Comparison of ENCODE assay signal across 13 mouse cellular contexts in the genomic region with DNA sequence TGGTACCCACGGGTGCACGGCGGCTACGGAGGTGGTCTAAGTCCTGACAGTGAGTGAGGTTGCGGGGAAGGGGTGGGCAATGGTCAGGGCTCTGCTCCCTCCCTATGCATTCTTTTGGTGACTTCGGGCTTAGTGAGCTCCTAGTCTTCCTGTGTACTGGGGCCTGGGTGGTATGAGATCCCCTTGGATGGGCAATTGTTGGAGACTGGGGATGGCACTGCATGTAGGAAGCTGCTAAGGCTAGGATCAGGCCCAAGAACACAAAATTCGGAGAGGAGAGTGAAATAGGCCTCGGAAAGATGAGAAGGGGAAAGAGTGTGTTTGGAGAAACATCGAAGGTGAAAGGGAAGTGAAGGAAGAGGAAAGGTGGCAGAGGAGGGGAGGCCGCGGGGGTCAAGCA. TPM values are rescaled to one million over a fixed set of nuclear protein-coding genes. Genes with fewer than 3 reads are reported as not detected.
DNase-seq lines count a peak whose midpoint lies in the region; ATAC-seq and TF ChIP-seq lines count a peak whose summit lies in the region.
"Had no signal": no experiment of that assay in that cellular context is flagged by ENCODE, and none has a peak within 500 bp of the region (broad histone marks: within the 10 kb centered on the region; RNA-seq: fewer than 3 reads in every experiment).

No protein-coding gene starts in this region.

- H3K36me3 ChIP-seq in hindbrain, embryonic 11.5 days (ENCODE audit: control insufficient read depth, insufficient read depth, low read length) = no peaks in the 10 kb centered on the region
- no peaks in the 10 kb centered on the region for H3K36me3 ChIP-seq in hindbrain, embryonic 16.5 days (ENCODE audit: control insufficient read depth, insufficient read depth, low read length)
- no peaks in the 10 kb centered on the region for H3K36me3 ChIP-seq in embryonic facial prominence, embryonic 10.5 days (replicated peaks)
- no peaks in the 10 kb centered on the region for H3K36me3 ChIP-seq in forebrain, postnatal 0 days (ENCODE audit: insufficient read depth)
- H3K36me3 ChIP-seq in midbrain, embryonic 15.5 days (replicated peaks) = no peaks in the 10 kb centered on the region

- 2% methylated on average over 11 of the region's 11 CpGs for WGBS in hindbrain, embryonic 11.5 days
- 2% methylated on average over 11 of the region's 11 CpGs for WGBS in hindbrain, embryonic 16.5 days
- WGBS in embryonic facial prominence, embryonic 10.5 days = 1% methylated on average over 11 of the region's 11 CpGs
- WGBS in forebrain, postnatal 0 days = 6% methylated on average over 11 of the region's 11 CpGs
- 2% methylated on average over 11 of the region's 11 CpGs for WGBS in midbrain, embryonic 15.5 days

- H3K9ac ChIP-seq in hindbrain, embryonic 11.5 days (ENCODE audit: low read depth, low read length) = no peak overlapping the region
- H3K9ac ChIP-seq in hindbrain, embryonic 16.5 days (ENCODE audit: low read depth, low read length) = no peak overlapping the region
- H3K9ac ChIP-seq in forebrain, postnatal 0 days = no peak overlapping the region
- no peak overlapping the region for H3K9ac ChIP-seq in midbrain, embryonic 15.5 days

- H3K27me3 ChIP-seq in hindbrain, embryonic 11.5 days (ENCODE audit: control insufficient read depth, insufficient read depth, low read length) = peaks cover 100% of the 10 kb centered on the region
- H3K27me3 ChIP-seq in hindbrain, embryonic 16.5 days (replicated peaks; ENCODE audit: control insufficient read depth, insufficient read depth, low read length) = peaks cover 96% of the 10 kb centered on the region
- peaks cover 100% of the 10 kb centered on the region for H3K27me3 ChIP-seq in embryonic facial prominence, embryonic 10.5 days (replicated peaks; ENCODE audit: low read depth, poor library complexity, severe bottlenecking)
- H3K27me3 ChIP-seq in forebrain, postnatal 0 days (ENCODE audit: insufficient read depth, low read length) = peaks cover 99% of the 10 kb centered on the region
- H3K27me3 ChIP-seq in midbrain, embryonic 15.5 days (replicated peaks) = peaks cover 100% of the 10 kb centered on the region

- intact Hi-C loops in left cerebral cortex, postnatal 25 days (cut with DNase I) = loop anchor here (10.0 kb wide), 1 partner anchor 1955 kb away; a partner anchor contains a TSS

- TF ChIP-seq CTCF in forebrain, postnatal 0 days (IDR thresholded peaks at IDR 0.05; ENCODE audit: low read depth) = no peak

- peak overlapping the region; percentile 49 for H3K4me3 ChIP-seq in hindbrain, embryonic 11.5 days (ENCODE audit: low read depth, low read length)
- H3K4me3 ChIP-seq in hindbrain, embryonic 16.5 days (ENCODE audit: low read length) = no peak overlapping the region
- H3K4me3 ChIP-seq in embryonic facial prominence, embryonic 10.5 days = peak overlapping the region; percentile 71
- H3K4me3 ChIP-seq in forebrain, postnatal 0 days (ENCODE audit: low read depth, low read length) = 0 out of 2 replicates have a peak overlapping the region, but pooled peaks have one; percentile 30
- peak overlapping the region; percentile 38 for H3K4me3 ChIP-seq in midbrain, embryonic 15.5 days
- H3K4me3 ChIP-seq: layer of hippocampus, adult 2 months had no signal

- no peak for DNase-seq in hindbrain, embryonic 11.5 days (ENCODE audit: low spot score)
- DNase-seq in embryonic facial prominence, embryonic 10.5 days (ENCODE audit: low spot score) = no peak
- no peak for DNase-seq in forebrain, postnatal 0 days
- DNase-seq in right cerebral cortex, postnatal 10 days (ENCODE audit: low spot score in 2 of 2) = no peak
- no peak for DNase-seq in adrenal gland, adult (ENCODE audit: inconsistent age in 2 of 2, low spot score in 1 of 2)
- DNase-seq in left cerebral cortex, postnatal 25 days (ENCODE audit: low spot score in 2 of 2) = no peak
- DNase-seq: right cerebral cortex, postnatal 4 days had no signal

- H3K27ac ChIP-seq in hindbrain, embryonic 11.5 days (ENCODE audit: low read depth, low read length) = no peak overlapping the region
- no peak overlapping the region for H3K27ac ChIP-seq in hindbrain, embryonic 16.5 days (ENCODE audit: low read depth, low read length)
- H3K27ac ChIP-seq in embryonic facial prominence, embryonic 10.5 days (replicated peaks) = no peak overlapping the region
- H3K27ac ChIP-seq in forebrain, postnatal 0 days (ENCODE audit: low read depth, low read length) = no peak overlapping the region
- no peak overlapping the region for H3K27ac ChIP-seq in midbrain, embryonic 15.5 days
- H3K27ac ChIP-seq: layer of hippocampus, adult 2 months had no signal

- H3K4me1 ChIP-seq in hindbrain, embryonic 11.5 days (replicated peaks; ENCODE audit: control insufficient read depth, insufficient read depth, low read length) = peaks cover 6% of the 10 kb centered on the region; the same call in 1 of the 2 replicates
- H3K4me1 ChIP-seq in hindbrain, embryonic 16.5 days (ENCODE audit: control insufficient read depth, insufficient read depth, low read depth, low read length) = peaks cover 18% of the 10 kb centered on the region
- peaks cover 33% of the 10 kb centered on the region for H3K4me1 ChIP-seq in embryonic facial prominence, embryonic 10.5 days
- no peaks in the 10 kb centered on the region for H3K4me1 ChIP-seq in forebrain, postnatal 0 days (ENCODE audit: insufficient read depth)
- H3K4me1 ChIP-seq in midbrain, embryonic 15.5 days = peaks cover 24% of the 10 kb centered on the region

- no peak for ATAC-seq in hindbrain, embryonic 11.5 days (ENCODE audit: low FRiP score)
- ATAC-seq in hindbrain, embryonic 16.5 days = no peak
- no peak for ATAC-seq in forebrain, postnatal 0 days
- ATAC-seq in midbrain, embryonic 15.5 days (replicated peaks) = no peak

- H3K4me2 ChIP-seq in hindbrain, embryonic 11.5 days (replicated peaks; ENCODE audit: low read depth, low read length) = peak overlapping the region; percentile 78
- no peak overlapping the region for H3K4me2 ChIP-seq in hindbrain, embryonic 16.5 days (ENCODE audit: low read length)
- H3K4me2 ChIP-seq in forebrain, postnatal 0 days (ENCODE audit: low read depth) = no peak overlapping the region
- H3K4me2 ChIP-seq in midbrain, embryonic 15.5 days = peak overlapping the region; percentile 48; the same call in 1 of the 2 replicates

- no peaks in the 10 kb centered on the region for H3K9me3 ChIP-seq in hindbrain, embryonic 11.5 days (ENCODE audit: control insufficient read depth, low read length)
- no peaks in the 10 kb centered on the region; the same call in 1 of the 2 replicates for H3K9me3 ChIP-seq in hindbrain, embryonic 16.5 days (ENCODE audit: control insufficient read depth, low read length)
- no peaks in the 10 kb centered on the region for H3K9me3 ChIP-seq in embryonic facial prominence, embryonic 10.5 days
- no peaks in the 10 kb centered on the region for H3K9me3 ChIP-seq in forebrain, postnatal 0 days (ENCODE audit: low read length)
- no peaks in the 10 kb centered on the region for H3K9me3 ChIP-seq in midbrain, embryonic 15.5 days

RNA-seq across cellular contexts. Expression of a gene that starts 0.5 kb away (rescaled TPM):
- polyA plus RNA-seq in hindbrain, embryonic 11.5 days (2014; fragmentation: Nextera tagmentation; extraction: Ambion mirVana) = 6.1 and 6.9 TPM in 2 replicates
- 0.10 TPM in 1 of 2 replicates, not detected in the other for polyA plus RNA-seq in hindbrain, embryonic 16.5 days (2015; fragmentation: Nextera tagmentation; extraction: Ambion mirVana)
- polyA plus RNA-seq in embryonic facial prominence, embryonic 10.5 days (2016; fragmentation: Nextera tagmentation; extraction: Ambion mirVana) = 3.4 and 5.5 TPM in 2 replicates
- total RNA-seq in forebrain, postnatal 0 days (2014; rRNA removed) = 1.1 TPM in 1 of 2 replicates, not detected in the other
- polyA plus RNA-seq in forebrain, postnatal 0 days (2015; fragmentation: Nextera tagmentation; extraction: Ambion mirVana) = not detected in 2 replicates
- polyA plus RNA-seq in midbrain, embryonic 15.5 days (2015; fragmentation: Nextera tagmentation; extraction: Ambion mirVana) = not detected in 2 replicates
- not detected for total RNA-seq in left cerebral cortex, postnatal 25 days (2021)
- total RNA-seq: CH12.LX; layer of hippocampus, adult 2 months had no signal
- polyA plus RNA-seq: heart, embryonic 16.5 days; liver, embryonic 16.5 days had no signal

Comparison
In these comparisons a context has a peak if more than half of its experiments do, and no peak if none do; other contexts are left out.
1. H3K4me2 ChIP-seq: peak in hindbrain, embryonic 11.5 days (single experiment) and midbrain, embryonic 15.5 days (single experiment); none in hindbrain, embryonic 16.5 days (single experiment) and forebrain, postnatal 0 days (single experiment).